Mouse (Mus musculus) B cell, adult (primary cell): Measurements from ENCODE around the gene Zfp639. TPM values are rescaled to one million over a fixed set of nuclear protein-coding genes. Genes with fewer than 3 reads are reported as not detected.

ENCODE experiments used
- total RNA-seq: library from RNA; stranded (reverse); gene quantifications from 4 replicates; pipeline ENCODE4 v1.2.4, GENCODE M21; 2023; ENCODE audit not compliant: inconsistent age

Zfp639 gene
- total RNA-seq = 39.5 to 53.3 TPM (median 44.5 TPM) in 4 replicates

GRCm38 (mm10) chr3:32509496-32510374, at the start of gene Zfp639:
Gene Zfp639, plus strand, starts transcription at chr3:32510259.

DNA sequence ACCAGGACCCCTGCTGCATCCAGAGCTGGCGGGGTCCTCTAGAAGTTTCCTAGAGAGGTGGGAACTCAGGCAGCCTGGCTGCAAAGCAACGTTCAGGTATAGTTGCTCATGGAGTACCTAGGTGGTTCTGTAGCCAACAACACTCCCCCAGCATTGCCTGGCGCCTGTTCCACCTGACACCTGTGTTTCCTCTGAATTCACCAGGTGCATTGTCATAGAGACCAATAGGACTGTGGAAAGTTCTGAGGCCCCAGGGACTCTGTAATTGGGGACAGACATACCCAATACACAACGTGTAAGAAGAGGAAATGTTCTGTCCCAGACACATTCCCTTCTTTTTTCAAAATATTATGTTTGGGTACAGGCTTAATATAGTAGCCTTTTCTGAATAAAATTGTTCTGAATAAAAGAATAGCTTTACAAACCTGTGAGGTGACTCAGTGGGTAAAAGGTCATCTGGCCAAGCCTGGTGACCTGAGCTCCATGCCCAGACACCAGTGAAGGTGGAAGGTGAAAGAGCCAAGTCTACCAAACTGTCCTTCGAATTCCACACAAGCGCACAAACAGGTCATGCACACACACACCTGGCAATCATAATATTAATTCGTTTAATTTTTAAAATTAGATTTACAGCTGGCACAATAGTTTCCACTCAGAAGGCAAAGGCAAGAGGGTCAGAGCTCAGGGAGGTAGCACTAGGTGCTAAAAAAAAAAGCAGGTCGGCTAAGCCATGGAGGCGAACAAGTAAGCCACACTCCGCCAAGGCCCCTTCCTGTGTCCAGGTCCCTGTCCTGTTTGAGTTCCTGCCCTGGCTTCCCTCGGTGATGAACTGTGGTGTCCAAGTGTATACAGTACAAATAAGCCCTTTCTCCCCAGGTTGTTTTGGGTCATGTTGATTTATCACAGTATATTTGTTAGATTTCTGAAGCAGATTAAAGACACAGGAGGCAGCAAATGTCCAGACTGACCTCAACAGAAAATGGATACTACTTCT, 17.7 kb upstream of the Zfp639 start, which contains the start of gene Kcnmb3:
TSS of gene Kcnmb3 (minus strand) at position 135 of the 994 bp plus-strand sequence.

DNA sequence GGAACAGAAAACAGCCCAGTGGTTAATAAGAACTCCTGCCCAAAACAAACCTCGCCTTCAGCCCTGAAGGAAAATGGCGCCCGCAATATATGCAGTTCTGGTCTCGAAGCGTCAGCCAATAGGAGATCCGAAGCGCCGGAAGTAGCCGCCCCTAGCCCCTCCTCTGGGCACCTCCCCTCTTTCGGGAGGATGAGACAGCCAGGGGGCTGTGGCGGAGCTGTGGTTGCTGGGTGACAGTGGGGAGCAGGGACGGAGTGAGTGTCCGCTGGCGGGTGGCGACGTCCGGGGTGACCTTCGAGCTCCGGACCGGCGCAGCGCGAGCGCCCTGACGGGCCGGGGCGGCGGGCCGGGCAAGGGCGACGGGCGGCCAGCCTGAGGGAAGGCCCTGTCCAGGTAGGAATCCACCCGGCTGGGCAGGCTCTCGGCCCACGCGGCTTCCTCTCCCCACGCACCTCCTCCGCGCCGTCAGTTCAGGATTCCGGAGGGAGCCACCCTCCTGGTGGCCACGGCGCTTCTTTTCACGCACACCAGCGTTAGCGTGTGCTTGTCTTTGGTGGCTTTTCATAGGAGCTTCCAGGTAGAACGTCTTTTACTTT, 19.3 kb downstream of the Zfp639 start, which contains the start of gene Mfn1:
TSS of gene Mfn1 (plus strand) at position 163 of the 596 bp plus-strand sequence.

Other genes with a start within 250 kb of the Zfp639 start
- 6.1 to 6.9 TPM (median 6.4 TPM) in 4 replicates for gene Zmat3, start 144.2 kb upstream of the Zfp639 start, total RNA-seq
- 68.6 to 81.5 TPM (median 71.2 TPM) in 4 replicates for gene Pik3ca, start 112.6 kb upstream of the Zfp639 start, total RNA-seq
- 0.42 to 1.3 TPM (median 1.2 TPM) in 3 of 4 replicates, not detected in the other for gene Kcnmb3, start 18.0 kb upstream of the Zfp639 start, total RNA-seq
- 24.5 to 42.0 TPM (median 32.4 TPM) in 4 replicates for gene Mfn1, start 19.2 kb downstream of the Zfp639 start, total RNA-seq
- 24.5 to 37.0 TPM (median 27.7 TPM) in 4 replicates for gene Gnb4, start 106.3 kb downstream of the Zfp639 start, total RNA-seq
- gene Actl6a, start 196.0 kb downstream of the Zfp639 start, total RNA-seq = 60.9 to 70.1 TPM (median 61.3 TPM) in 4 replicates
- 83.9 to 104 TPM (median 89.6 TPM) in 4 replicates for gene Ndufb5, start 226.7 kb downstream of the Zfp639 start, total RNA-seq
- gene Mrpl47, start 227.3 kb downstream of the Zfp639 start, total RNA-seq = 8.7 to 14.9 TPM (median 11.2 TPM) in 4 replicates